Mouse (Mus musculus) spleen, adult 2 months (tissue): ENCODE data around the gene Tmem274. TPM values are rescaled to one million over a fixed set of nuclear protein-coding genes. Genes with fewer than 3 reads are reported as not detected.

Experiments used
- DNase-seq, 2 experiments: peaks; one replicate each; pipeline versions ENCODE4 v3.0.0 to v3.0.0-alpha.2; 2012 to 2021; ENCODE audit warnings: low spot score in 2 of 2, low read depth in 1 of 2
- H3K27ac ChIP-seq: fragments of 200-500 bp; 2 replicates; pipeline ENCODE4 v1.5.1; 2012; ENCODE audit warnings: low read length, inconsistent platforms; ENCODE audit not compliant: insufficient read depth
- H3K27me3 ChIP-seq: fragments of 200-500 bp; 2 replicates; pipeline ENCODE4 v1.6.1; 2012; ENCODE audit warnings: mild to moderate bottlenecking, moderate library complexity, low read length, inconsistent platforms; ENCODE audit not compliant: control insufficient read depth, insufficient read depth
- H3K36me3 ChIP-seq: fragments of 200-500 bp; 2 replicates; pipeline ENCODE4 v1.6.1; 2012; ENCODE audit warnings: mild to moderate bottlenecking, low read length, inconsistent platforms; ENCODE audit not compliant: control insufficient read depth, insufficient read depth
- H3K4me1 ChIP-seq: fragments of 200-500 bp; 2 replicates; pipeline ENCODE4 v1.6.1; 2011; ENCODE audit warnings: inconsistent platforms; ENCODE audit not compliant: control insufficient read depth, insufficient read depth, insufficient read length
- H3K4me3 ChIP-seq: fragments of 200-500 bp; 2 replicates; pipeline ENCODE4 v1.5.1; 2011; ENCODE audit warnings: mild to moderate bottlenecking, inconsistent platforms; ENCODE audit not compliant: insufficient read depth, insufficient read length; ENCODE audit errors: extremely low read depth
- CTCF ChIP-seq: fragments of 200-500 bp; IDR thresholded peaks from 2 replicates; pipeline ENCODE4 v1.5.1; 2011; ENCODE audit warnings: mild to moderate bottlenecking, inconsistent platforms; ENCODE audit not compliant: insufficient read depth, insufficient read length, insufficient replicate concordance; ENCODE audit errors: extremely low read depth
- POLR2A ChIP-seq: fragments of 200-500 bp; IDR thresholded peaks from 2 replicates; pipeline ENCODE4 v1.6.1; 2011; ENCODE audit warnings: low read depth, low read length, inconsistent platforms
- WGBS: fragments of 180-500 bp; shearing (Covaris S2); methylation state at CpG from one replicate; pipeline ENCODE4 v1.1.7; 2018; 5-methylcytosine and 5-hydroxymethylcytosine counted together
- polyA plus RNA-seq: library from polyadenylated mRNA; depleted of rRNA; stranded (reverse); fragments of >200 nt; gene quantifications from 2 replicates; pipeline ENCODE4 v1.2.3, GENCODE M21; 2012; rRNA removed

Tmem274 gene
- polyA plus RNA-seq, 1 experiment: not detected

DNA sequence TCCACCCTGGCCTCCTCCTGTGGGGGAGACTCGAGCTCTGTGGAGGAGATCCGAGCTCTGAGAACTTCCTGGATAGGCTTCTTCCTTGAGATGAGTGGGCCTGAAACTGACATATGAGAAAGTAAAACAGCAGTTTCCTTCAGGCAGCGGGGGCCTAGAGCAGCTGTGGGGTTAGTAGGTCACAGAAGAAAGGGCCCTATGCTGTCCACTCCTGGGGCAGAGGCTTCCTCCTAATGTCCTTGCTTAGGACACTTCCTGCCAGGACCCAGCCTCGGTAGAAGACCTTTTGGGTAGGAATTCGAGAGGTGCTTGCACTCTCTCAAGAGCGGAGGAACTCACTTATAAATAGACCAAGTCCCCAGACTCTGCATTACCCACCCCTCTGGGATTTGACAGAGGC lies 52.5 kb downstream of the Tmem274 start:
- H3K4me1 ChIP-seq: no peaks in the 10 kb centered on the region
- no peak overlapping the region for H3K27ac ChIP-seq
- no peak for TF ChIP-seq POLR2A
- no peak for TF ChIP-seq CTCF
- H3K27me3 ChIP-seq: no peaks in the 10 kb centered on the region
- DNase-seq: no peak
- H3K36me3 ChIP-seq: no peaks in the 10 kb centered on the region
- no peak overlapping the region for H3K4me3 ChIP-seq
- WGBS: 77% methylated on average over 6 of the region's 6 CpGs

Other genes starting within 250 kb of the Tmem274 start
- 9.3 and 12.6 TPM in 2 replicates for gene Kif1b, start 169.7 kb upstream of the Tmem274 start, polyA plus RNA-seq
- 36.6 and 46.2 TPM in 2 replicates for gene Ube4b, start 50.6 kb upstream of the Tmem274 start, polyA plus RNA-seq
- not detected in 2 replicates for gene Rbp7, start 22.4 kb upstream of the Tmem274 start, polyA plus RNA-seq
- 3.4 and 4.2 TPM in 2 replicates for gene Nmnat1, start 7.8 kb downstream of the Tmem274 start, polyA plus RNA-seq
- gene Lzic, start 7.9 kb downstream of the Tmem274 start, polyA plus RNA-seq: 8.0 and 8.5 TPM in 2 replicates
- gene Ctnnbip1, start 40.9 kb downstream of the Tmem274 start, polyA plus RNA-seq: 5.3 and 5.5 TPM in 2 replicates
- gene Clstn1, start 109.1 kb downstream of the Tmem274 start, polyA plus RNA-seq: 13.4 and 17.2 TPM in 2 replicates
- gene Pik3cd, start 225.2 kb downstream of the Tmem274 start, polyA plus RNA-seq: 104 and 124 TPM in 2 replicates